Mouse (Mus musculus) frontal cortex, postnatal 36 days (tissue): ENCODE results near the gene Gpbar1.
A peak's percentile ranks its signal among the peaks of the same experiment; 100 is the strongest.
"Not testable (repeated sequence)": the region's sequence is repeated elsewhere in the genome, so short reads cannot be mapped to it uniquely, and the experiment has no call there.

Experiments
- DNase-seq, 2 experiments: peaks; one replicate each; pipeline ENCODE4 v3.0.0; 2022; ENCODE audit warnings: low spot score in 2 of 2

The Gpbar1 gene

GRCm38 (mm10) chr1:74277883-74278537 is 340 bp upstream of the Gpbar1 start:
- no peak for DNase-seq

- no peak for DNase-seq
Measured at GRCm38 (mm10) chr1:74278988-74279387, 638 bp downstream of the Gpbar1 start.

DNA sequence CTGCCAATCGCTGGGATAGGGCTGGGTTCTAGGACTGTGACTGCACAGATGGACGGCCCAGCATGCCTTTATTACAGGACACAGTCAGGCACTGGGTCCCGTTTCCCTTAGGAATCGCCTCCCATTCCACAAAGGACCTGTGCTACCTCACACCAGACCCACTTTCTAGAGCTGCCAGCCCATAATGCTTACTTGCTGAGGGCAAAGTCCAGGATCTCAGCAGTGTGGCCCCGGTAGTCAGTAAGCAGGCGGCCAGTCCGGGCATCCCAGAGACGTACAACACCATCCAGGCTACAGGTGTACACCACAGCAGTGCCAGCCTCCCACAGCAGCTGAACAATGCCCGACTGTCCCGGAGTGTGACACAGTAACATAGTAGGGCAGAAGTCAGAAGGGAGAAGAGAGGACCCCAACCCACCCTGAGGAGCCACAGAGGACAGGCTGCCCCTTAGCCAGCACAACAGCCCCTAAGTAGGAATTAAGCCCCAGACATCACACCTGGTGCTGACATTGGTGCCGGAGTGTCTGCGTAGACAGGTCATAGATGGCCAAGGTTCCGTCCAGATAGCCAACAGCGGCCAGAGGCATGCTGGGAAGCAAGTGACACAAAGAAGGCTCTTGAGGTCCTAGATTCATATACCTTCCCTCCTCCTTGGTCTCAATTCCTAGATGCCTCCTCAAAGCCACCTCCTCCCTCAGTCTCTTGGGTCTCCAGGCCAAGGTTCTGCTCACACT is 2.4 kb downstream of the Gpbar1 start:
- no peak for DNase-seq

DNA sequence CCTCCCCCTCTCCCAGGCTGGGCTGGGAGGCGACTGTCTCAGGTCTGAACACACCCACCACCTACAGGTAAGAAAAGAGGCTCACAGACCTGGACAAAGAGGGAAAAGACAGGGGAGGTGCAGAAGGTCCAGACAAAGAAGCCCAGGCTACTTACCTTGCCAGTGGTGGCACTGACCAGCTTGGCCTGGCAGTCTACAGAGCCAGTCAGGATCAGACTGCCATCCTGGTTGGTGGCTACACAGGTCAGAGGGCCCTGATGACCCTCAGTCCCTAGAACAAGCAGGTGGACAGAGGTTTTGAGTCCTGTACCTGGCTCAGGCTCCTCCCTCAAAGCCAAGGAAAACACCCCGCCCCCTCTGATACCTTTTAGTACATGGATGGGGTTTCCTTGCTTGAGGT is 3.0 kb downstream of the Gpbar1 start:
- DNase-seq, result no peak

DNA sequence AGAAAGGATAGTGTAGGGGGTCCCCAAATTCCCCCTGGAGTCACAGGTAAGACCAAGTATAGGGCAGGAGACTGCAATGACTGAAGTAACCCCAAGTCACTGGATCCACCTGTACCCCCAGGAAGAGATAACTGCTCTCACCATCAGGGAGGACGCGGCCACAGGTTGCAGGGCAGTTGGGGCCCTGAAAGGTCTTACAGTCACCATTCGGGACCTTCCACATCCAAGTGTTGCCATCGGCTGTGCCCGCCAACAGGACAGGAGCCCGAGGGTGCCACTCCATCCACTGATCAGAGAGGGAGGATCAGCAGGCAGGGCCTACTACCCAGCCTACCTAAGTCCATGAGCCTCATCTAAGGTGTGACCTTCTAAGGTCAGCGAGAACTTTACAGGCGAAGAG is 3.5 kb downstream of the Gpbar1 start:
- DNase-seq, result no peak

GRCm38 (mm10) chr1:74282896-74283625 is 4.7 kb downstream of the Gpbar1 start:
- DNase-seq, result no peak

GRCm38 (mm10) chr1:74283686-74284463 is 5.5 kb downstream of the Gpbar1 start:
- DNase-seq, result peak; percentile 27 to 48

DNA sequence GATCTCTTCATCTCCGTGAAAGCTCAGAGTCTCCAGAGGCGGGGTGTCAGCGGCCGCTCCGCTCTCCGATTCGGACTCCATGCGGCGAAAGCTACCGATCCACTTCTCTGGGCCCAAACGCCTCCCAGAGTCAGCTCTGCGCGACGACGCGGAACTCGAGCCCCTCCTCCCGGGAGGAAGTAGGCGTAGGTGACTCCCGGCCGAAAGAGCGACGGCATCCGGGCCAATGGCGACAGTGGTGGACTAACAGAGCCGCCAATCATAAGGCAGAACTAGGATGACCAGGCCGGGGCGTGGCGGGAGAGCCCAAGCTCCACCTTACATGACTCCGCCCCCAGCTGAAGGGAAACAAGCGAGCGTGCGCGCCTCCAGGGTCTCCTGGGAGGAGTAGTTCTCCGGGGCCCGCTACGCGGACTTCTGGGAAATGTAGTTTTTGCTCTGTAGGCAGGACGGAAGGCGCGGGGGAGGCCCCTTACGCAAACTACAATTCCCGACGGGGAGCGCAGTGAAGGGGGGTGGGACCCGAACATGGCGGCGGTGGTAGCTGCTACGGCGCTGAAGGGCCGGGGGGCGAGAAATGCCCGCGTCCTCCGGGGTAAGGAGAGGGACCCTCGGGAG is 6.3 kb downstream of the Gpbar1 start, which contains the start of the genes Aamp and Pnkd:
TSS of gene Aamp (minus strand) at position 196 of the 618 bp plus-strand sequence.
TSS of gene Pnkd (plus strand) at position 388 of the 618 bp plus-strand sequence.
- DNase-seq, result peak; percentile 100

DNA sequence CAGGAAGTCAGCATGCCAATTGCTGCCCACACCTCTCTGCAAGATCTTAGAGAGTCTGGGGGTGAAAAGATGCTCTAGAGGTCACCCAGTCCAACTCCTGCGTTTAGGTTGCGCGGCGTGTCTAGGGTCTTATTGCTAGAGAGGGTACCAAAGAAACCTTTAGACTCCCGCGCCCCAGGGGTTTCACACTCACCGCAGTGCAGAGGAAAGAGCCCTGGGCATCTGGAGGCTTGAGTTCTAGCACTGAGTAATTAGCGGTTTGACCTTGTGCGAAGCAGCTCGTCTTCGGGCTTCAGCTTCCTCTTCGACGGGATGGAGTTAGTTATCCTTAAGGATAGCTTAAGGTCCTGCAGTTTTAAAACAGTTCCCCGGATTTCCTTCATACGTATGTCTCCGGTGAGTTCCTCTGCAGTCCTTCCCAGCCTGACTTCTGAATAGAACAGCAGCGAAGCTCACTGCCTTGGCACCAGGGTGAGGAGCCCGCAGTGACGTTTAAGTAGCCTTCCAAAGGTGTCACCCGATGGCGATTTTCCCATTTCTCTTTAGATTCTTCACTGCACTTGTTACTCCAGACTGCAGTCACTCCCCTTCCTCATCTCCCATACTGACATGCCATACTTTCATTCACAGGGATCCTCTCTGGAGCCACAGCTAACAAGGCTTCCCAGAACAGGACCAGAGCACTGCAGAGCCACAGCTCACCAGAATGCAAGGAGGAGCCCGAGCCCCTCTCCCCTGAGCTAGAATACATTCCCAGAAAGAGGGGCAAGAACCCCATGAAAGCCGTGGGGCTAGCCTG is 7.1 kb downstream of the Gpbar1 start:
- no peak for DNase-seq

GRCm38 (mm10) chr1:74286869-74287607 is 8.7 kb downstream of the Gpbar1 start:
- DNase-seq, result not testable (repeated sequence)

DNA sequence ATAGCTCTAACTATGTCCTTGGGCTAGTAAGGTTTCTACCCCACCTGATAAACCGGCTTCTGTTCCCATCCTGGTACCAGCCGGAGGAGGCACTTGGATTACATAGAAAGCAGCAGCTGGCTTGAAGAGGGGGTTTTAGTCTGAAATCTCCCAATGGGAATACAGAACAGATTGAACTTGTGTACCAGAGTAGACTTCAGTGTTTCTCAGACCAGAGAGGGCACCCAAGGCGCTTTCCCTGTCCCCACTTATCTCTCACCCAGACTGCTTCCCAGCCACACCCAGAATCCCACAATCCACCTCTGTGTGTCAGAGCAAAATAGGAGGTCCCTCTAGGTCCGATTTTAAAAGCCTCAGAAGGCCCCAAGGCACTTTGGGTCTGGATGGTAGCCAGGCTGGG is 10.0 kb downstream of the Gpbar1 start:
- no peak for DNase-seq

- no peak for DNase-seq
Measured at GRCm38 (mm10) chr1:74289248-74289647, 10.9 kb downstream of the Gpbar1 start.

- no peak for DNase-seq
Measured at GRCm38 (mm10) chr1:74289740-74290139, 11.4 kb downstream of the Gpbar1 start.

GRCm38 (mm10) chr1:74290141-74290540 is 11.8 kb downstream of the Gpbar1 start:
- no peak for DNase-seq

DNA sequence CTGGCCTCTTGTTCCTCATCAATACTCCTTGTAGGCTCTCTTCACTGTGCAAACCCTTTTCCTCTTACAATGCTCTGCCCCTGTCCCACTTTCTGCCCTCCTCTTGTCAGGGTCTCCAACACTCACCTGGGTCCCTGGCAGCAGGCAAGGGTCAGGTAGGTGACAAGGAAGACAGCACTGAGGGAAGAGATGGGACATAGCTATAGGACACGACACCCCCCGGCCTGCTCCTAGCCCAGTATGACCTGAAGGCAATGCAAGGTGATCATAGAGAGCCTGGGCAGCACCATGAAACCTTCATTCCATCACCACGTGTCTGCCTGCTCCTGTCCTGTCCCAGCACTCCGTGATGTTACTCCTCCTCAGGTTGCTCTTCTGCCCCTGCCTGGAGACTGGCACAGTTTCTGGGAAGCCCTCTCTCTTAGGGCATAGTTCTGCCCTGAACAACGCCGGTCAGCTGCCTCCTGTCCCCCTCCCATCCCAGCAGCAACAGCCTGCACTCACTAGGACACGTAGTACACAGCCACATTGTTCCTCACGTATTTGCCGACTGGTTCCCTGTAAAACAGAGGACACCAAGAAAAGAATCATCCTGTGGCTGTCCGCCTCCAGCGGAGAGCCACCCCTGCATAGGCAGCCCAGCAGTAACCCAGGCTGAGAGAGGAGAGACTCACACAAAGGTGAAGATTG is 14.1 kb downstream of the Gpbar1 start:
- DNase-seq, result no peak

DNA sequence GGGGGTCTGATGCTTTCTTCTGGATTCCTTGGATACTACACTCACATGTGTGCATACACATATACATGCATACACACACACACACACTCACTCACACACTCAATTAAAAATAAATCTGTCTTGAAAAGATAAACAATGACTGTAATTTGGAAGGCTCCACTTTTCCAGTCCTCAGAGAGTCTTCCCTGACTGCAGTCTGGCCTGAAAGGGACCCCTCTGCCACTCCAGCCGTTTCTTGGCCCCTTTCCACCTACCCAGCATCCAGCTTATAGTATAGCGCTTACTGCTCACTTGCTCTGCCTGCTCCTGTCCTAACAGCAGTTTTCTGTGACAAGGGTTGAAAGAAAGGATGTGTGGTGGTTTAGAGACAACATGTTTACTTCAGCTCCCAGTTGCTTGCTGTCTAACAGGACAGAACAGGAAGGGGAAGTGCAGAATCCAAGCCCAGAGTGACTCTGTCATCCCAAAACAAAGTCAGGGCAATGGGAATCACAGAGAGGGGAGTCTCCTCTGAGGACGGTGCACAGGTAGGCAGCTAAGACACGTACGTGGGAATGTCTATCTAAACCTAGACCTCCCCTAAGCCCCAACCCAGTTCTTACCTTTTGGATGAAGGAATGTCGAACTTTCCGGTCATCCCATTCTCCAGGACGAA is 15.1 kb downstream of the Gpbar1 start:
- DNase-seq, result no peak

DNA sequence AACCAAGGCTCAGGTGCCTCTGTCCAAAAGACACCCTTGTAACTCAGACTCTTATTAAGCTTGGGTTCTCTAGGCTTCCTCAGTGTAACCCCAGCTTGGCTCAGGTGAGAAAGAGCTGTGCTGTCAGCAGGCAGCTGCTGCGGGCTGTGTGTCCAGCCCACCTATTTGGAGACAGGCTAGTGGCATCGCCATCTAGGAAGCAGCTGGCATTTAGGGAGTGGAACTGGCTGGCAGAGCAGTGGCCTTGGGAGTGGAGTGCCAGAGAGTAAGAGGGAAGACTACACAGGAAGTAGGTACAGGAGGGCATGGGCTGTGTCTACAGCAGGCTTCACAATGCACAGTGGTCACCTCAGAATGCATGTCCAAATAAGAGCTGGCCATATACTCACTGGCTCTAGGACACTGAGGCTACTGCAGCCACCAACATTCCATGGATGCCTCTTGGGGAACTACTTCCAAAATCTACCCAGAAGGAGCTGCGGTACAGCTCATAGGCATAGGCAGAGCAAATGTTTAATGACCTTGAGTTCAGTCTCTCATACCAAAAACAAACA is 15.8 kb downstream of the Gpbar1 start:
- no peak for DNase-seq

GRCm38 (mm10) chr1:74294733-74295455 is 16.5 kb downstream of the Gpbar1 start:
- no peak for DNase-seq
